Mouse (Mus musculus): ENCODE data around the gene Retsat.

- TF ChIP-seq CTCF (IDR thresholded peaks at IDR 0.05; ENCODE audit: low read depth, low read length) (no peak), POLR2A (IDR thresholded peaks at IDR 0.05; ENCODE audit: extremely low read depth, insufficient read depth, low read length) (no peak)
Measured at GRCm38 (mm10) chr6:72648002-72648595, 49.8 kb downstream of the Retsat start.
